Mouse (Mus musculus) embryonic facial prominence, embryonic 13.5 days (tissue): ENCODE results near the gene Ccl22. TPM values are rescaled to one million over a fixed set of nuclear protein-coding genes. Genes with fewer than 3 reads are reported as not detected.

Experiments used
- ATAC-seq: fragments of 200-750 bp; cut with Nextera tagmentation; 2 replicates; pipeline ENCODE4 v1.8.0; 2017; ENCODE audit warnings: low read depth; ENCODE audit not compliant: insufficient number of reproducible peaks, insufficient read depth, low FRiP score, low TSS enrichment
- H3K27ac ChIP-seq: fragments of 300-500 bp; sonication (generic); 2 replicates; pipeline ENCODE4 v1.5.1; 2015; ENCODE audit warnings: moderate library complexity, mild to moderate bottlenecking, inconsistent platforms
- H3K27me3 ChIP-seq: fragments of 300-500 bp; sonication (generic); 2 replicates; pipeline ENCODE4 v1.6.1; 2015; ENCODE audit warnings: mild to moderate bottlenecking, inconsistent platforms
- H3K36me3 ChIP-seq: fragments of 300-500 bp; sonication (generic); 2 replicates; pipeline ENCODE4 v1.6.1; 2015; ENCODE audit warnings: mild to moderate bottlenecking, inconsistent platforms
- H3K4me1 ChIP-seq: fragments of 300-500 bp; sonication (generic); 2 replicates; pipeline ENCODE4 v1.6.1; 2015; ENCODE audit warnings: inconsistent platforms
- H3K4me2 ChIP-seq: fragments of 300-500 bp; sonication (generic); 2 replicates; pipeline ENCODE4 v1.6.1; 2015; ENCODE audit warnings: moderate library complexity, mild to moderate bottlenecking, inconsistent platforms
- H3K4me3 ChIP-seq: fragments of 300-500 bp; sonication (generic); 2 replicates; pipeline ENCODE4 v1.5.1; 2015; ENCODE audit warnings: mild to moderate bottlenecking, inconsistent platforms
- H3K9ac ChIP-seq: fragments of 300-500 bp; sonication (generic); 2 replicates; pipeline ENCODE4 v1.6.1; 2015; ENCODE audit warnings: mild to moderate bottlenecking, inconsistent platforms
- H3K9me3 ChIP-seq: fragments of 300-500 bp; sonication (generic); 2 replicates; pipeline ENCODE4 v1.6.1; 2016; ENCODE audit warnings: inconsistent platforms
- WGBS: fragments of 180-500 bp; shearing (Covaris S2); methylation state at CpG from one replicate; pipeline ENCODE4 v1.1.7; 2015; ENCODE audit warnings: mixed read lengths; 5-methylcytosine and 5-hydroxymethylcytosine counted together
- polyA plus RNA-seq: library from polyadenylated mRNA; unstranded; fragments of >200 nt; fragmentation: Nextera tagmentation; extraction: Ambion mirVana; gene quantifications from 2 replicates; pipeline ENCODE4 v1.2.1, GENCODE M21; 2015

The Ccl22 gene
- polyA plus RNA-seq, 1 experiment from 2014 or later: not detected

GRCm38 (mm10) chr8:94767035-94767434, 21.6 kb downstream of the Ccl22 start:
- H3K4me1 ChIP-seq: peaks cover 12% of the 10 kb centered on the region
- no peak for ATAC-seq
- no peak overlapping the region for H3K4me3 ChIP-seq
- H3K27me3 ChIP-seq: peaks cover 25% of the 10 kb centered on the region
- H3K9ac ChIP-seq: no peak overlapping the region
- no peaks in the 10 kb centered on the region for H3K36me3 ChIP-seq
- WGBS: 69% methylated on average over 9 of the region's 9 CpGs
- no peak overlapping the region for H3K27ac ChIP-seq
- H3K9me3 ChIP-seq: no peaks in the 10 kb centered on the region
- no peak overlapping the region for H3K4me2 ChIP-seq

- H3K36me3 ChIP-seq: no peaks in the 10 kb centered on the region
- peak; percentile 64; the same call in 1 of the 2 replicates for ATAC-seq
- peak overlapping the region; percentile 55 for H3K27ac ChIP-seq
- no peaks in the 10 kb centered on the region for H3K9me3 ChIP-seq
- 47% methylated on average over 6 of the region's 6 CpGs for WGBS
- H3K4me3 ChIP-seq: no peak overlapping the region
- H3K27me3 ChIP-seq: peaks cover 56% of the 10 kb centered on the region
- peaks cover 34% of the 10 kb centered on the region for H3K4me1 ChIP-seq
- peak overlapping the region; percentile 92; the same call in 1 of the 2 replicates for H3K4me2 ChIP-seq
- no peak overlapping the region for H3K9ac ChIP-seq
Measured at GRCm38 (mm10) chr8:94770945-94771344, 25.6 kb downstream of the Ccl22 start.

DNA sequence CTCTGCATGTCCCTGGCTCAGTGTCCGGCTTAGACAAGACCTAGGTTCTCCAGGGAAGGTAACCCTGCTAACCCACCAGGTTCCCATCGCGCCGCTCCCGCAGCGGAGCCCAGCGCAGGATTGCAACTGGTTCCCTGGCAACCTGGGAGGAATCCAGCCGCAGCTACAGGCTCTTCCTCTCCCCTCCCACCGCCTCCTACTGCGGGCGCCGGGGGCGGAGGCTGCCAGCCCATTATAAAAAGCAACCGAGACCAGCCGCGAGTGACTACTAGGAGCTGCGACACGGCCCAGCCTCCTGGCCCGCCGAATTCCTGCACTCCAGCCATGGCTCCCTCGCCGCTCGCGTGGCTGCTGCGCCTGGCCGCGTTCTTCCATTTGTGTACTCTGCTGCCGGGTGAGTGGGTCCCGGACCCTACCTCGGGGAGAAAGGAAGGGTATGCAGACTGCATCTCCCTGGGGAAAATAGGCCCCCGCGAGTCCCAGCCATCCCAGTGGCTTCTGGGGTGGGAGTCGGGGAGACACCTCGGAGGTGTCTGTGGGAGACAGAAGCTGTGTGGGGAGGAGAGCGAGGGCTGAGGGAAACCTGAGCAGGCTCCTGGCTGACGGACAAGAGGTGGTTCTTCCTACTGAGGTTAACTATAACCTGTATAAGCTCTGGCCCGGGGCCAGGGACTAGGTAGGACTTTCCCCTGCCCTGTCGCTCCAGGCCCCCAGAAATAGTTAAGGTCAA, 26.7 kb downstream of the Ccl22 start, which contains the start of gene Cx3cl1:
Cx3cl1 (plus strand) TSS at position 69 of the 730 bp plus-strand sequence.
- under 1% methylated on average over 38 of the region's 38 CpGs for WGBS

GRCm38 (mm10) chr8:94773048-94773447, 27.7 kb downstream of the Ccl22 start:
- Histone ChIP-seq H3K4me3 (peak overlapping the region; percentile 55; the same call in 1 of the 2 replicates), H3K4me2 (peak overlapping the region; percentile 92)
- ATAC-seq: no peak

More for the DNA sequence above, 26.7 kb downstream of the Ccl22 start, which contains the start of gene Cx3cl1:
- peak within 1 kb of the TSS; percentile 92 for H3K4me2 ChIP-seq
- peak within 1 kb of the TSS; percentile 57 for H3K27ac ChIP-seq
- H3K4me3 ChIP-seq: peak within 1 kb of the TSS; percentile 55
- peak; percentile 83; the same call in 1 of the 2 replicates for ATAC-seq
- H3K27me3 ChIP-seq: peaks cover 56% of the 10 kb centered on the region
- H3K9me3 ChIP-seq: no peaks in the 10 kb centered on the region
- peaks cover 34% of the 10 kb centered on the region for H3K4me1 ChIP-seq
- H3K36me3 ChIP-seq: no peaks in the 10 kb centered on the region
- H3K9ac ChIP-seq: peak within 1 kb of the TSS; percentile 80

DNA sequence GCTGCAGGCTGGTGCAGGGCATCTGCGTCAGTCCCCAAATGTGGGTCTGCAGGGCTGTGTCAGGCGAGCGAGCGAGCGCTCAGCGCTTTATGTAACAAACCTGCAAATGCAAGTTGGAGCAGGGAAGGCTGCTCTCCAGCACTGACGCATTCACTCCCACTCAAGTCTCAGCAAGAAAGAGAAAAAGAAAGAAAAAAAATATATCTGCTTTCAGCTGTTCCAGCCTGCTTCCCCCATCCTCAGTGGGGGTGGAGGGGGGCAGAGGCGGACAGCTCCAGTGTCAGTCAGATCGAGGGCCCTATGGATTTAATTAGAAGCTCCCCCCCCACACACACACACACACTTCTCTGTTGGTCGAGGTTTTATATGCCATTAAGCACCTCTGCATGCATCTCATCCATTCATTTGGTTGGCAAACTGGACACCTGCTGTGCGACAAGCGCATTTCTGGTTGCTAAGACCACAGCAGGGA, 28.3 kb downstream of the Ccl22 start:
- WGBS: 15% methylated on average over 12 of the region's 12 CpGs
- ATAC-seq: no peak
- no peak overlapping the region for H3K9ac ChIP-seq
- H3K4me3 ChIP-seq: no peak overlapping the region
- no peaks in the 10 kb centered on the region for H3K9me3 ChIP-seq
- no peaks in the 10 kb centered on the region for H3K36me3 ChIP-seq
- H3K4me1 ChIP-seq: peaks cover 43% of the 10 kb centered on the region
- 0 out of 2 replicates have a peak overlapping the region, but pooled peaks have one; percentile 7 for H3K27ac ChIP-seq
- H3K27me3 ChIP-seq: peaks cover 56% of the 10 kb centered on the region
- peak overlapping the region; percentile 92 for H3K4me2 ChIP-seq

More at GRCm38 (mm10) chr8:94773048-94773447, 27.7 kb downstream of the Ccl22 start:
- Histone ChIP-seq H3K9ac (no peak overlapping the region), H3K9me3 (no peaks in the 10 kb centered on the region), H3K36me3 (no peaks in the 10 kb centered on the region), H3K27ac (no peak overlapping the region), H3K4me1 (peaks cover 36% of the 10 kb centered on the region), H3K27me3 (peaks cover 56% of the 10 kb centered on the region)
- 44% methylated on average over 6 of the region's 6 CpGs for WGBS

GRCm38 (mm10) chr8:94774601-94775000, 29.2 kb downstream of the Ccl22 start:
- no peaks in the 10 kb centered on the region for H3K9me3 ChIP-seq
- no peak overlapping the region for H3K9ac ChIP-seq
- WGBS: 73% methylated on average over 1 of the region's 1 CpGs
- ATAC-seq: no peak
- peaks cover 50% of the 10 kb centered on the region for H3K4me1 ChIP-seq
- no peak overlapping the region for H3K4me3 ChIP-seq
- H3K4me2 ChIP-seq: no peak overlapping the region
- H3K27me3 ChIP-seq: peaks cover 55% of the 10 kb centered on the region
- H3K27ac ChIP-seq: no peak overlapping the region
- H3K36me3 ChIP-seq: no peaks in the 10 kb centered on the region

DNA sequence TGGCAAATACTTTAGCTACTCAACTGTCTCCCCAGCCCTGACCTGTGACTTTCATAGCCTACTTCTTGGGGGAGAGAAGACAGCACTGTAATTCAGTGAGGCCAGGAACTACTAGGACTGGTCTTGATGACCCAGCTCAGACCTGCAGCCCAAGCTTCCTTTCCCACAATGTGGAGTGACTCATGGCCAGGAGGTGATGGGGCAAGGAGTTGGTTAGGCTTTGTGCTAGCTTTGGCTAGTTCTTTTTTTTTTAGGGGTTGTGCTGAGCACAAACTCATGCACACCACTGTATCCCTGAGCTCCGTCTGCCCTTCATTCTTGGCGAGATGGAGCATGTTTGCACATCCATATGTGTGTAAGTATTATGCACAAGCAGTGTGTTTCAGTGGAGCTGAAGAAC, 31.0 kb downstream of the Ccl22 start:
- Histone ChIP-seq H3K27me3 (peaks cover 37% of the 10 kb centered on the region), H3K36me3 (no peaks in the 10 kb centered on the region), H3K9me3 (no peaks in the 10 kb centered on the region), H3K27ac (no peak overlapping the region), H3K9ac (no peak overlapping the region), H3K4me1 (peaks cover 44% of the 10 kb centered on the region), H3K4me3 (no peak overlapping the region), H3K4me2 (no peak overlapping the region)
- 66% methylated on average over 2 of the region's 2 CpGs for whole genome bisulfite sequencing
- no peak for ATAC-seq

- Histone ChIP-seq H3K4me2 (no peak overlapping the region), H3K9me3 (no peaks in the 10 kb centered on the region), H3K27me3 (peaks cover 21% of the 10 kb centered on the region), H3K36me3 (no peaks in the 10 kb centered on the region), H3K27ac (peak overlapping the region; percentile 33; the same call in 1 of the 2 replicates), H3K4me3 (no peak overlapping the region), H3K4me1 (peaks cover 37% of the 10 kb centered on the region), H3K9ac (0 out of 2 replicates have a peak overlapping the region, but pooled peaks have one; percentile 27)
- WGBS: 58% methylated on average over 10 of the region's 10 CpGs
- ATAC-seq: no peak
Measured at GRCm38 (mm10) chr8:94778036-94778435, 32.6 kb downstream of the Ccl22 start.

DNA sequence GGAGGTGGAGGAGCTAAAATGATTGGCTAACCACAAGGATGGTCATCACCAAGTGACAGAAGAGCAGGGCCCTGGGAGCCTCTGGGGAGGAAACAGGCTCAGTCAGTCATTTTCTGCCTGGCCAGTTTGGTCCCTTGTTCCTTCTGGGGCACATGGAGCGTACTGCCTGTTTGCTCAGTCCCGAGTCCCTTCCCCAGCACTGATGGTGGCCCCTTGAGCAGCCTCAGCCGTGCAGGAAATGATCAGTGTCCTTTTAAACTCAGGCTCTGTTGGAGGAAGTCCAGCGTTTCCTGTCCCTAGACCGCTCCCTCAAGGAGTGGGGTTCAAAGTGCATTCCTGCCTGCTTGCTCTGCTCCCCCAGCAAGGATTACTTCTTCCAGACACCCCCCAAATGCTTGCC, 33.1 kb downstream of the Ccl22 start:
- Histone ChIP-seq H3K27ac (peak overlapping the region; percentile 33; the same call in 1 of the 2 replicates), H3K36me3 (no peaks in the 10 kb centered on the region), H3K4me3 (no peak overlapping the region), H3K4me2 (no peak overlapping the region), H3K9me3 (no peaks in the 10 kb centered on the region), H3K27me3 (peaks cover 17% of the 10 kb centered on the region), H3K9ac (peak overlapping the region; percentile 27; the same call in 1 of the 2 replicates), H3K4me1 (peaks cover 32% of the 10 kb centered on the region)
- ATAC-seq: no peak; the same call in 1 of the 2 replicates
- WGBS: 36% methylated on average over 5 of the region's 5 CpGs

GRCm38 (mm10) chr8:94778895-94779533, 33.6 kb downstream of the Ccl22 start:
- peak overlapping the region; percentile 27; the same call in 1 of the 2 replicates for H3K9ac ChIP-seq
- no peak for ATAC-seq
- H3K27me3 ChIP-seq: peaks cover 11% of the 10 kb centered on the region
- no peaks in the 10 kb centered on the region for H3K9me3 ChIP-seq
- 59% methylated on average over 10 of the region's 10 CpGs for WGBS
- no peaks in the 10 kb centered on the region for H3K36me3 ChIP-seq
- H3K4me3 ChIP-seq: no peak overlapping the region
- no peak overlapping the region for H3K27ac ChIP-seq
- peaks cover 28% of the 10 kb centered on the region for H3K4me1 ChIP-seq
- H3K4me2 ChIP-seq: no peak overlapping the region

DNA sequence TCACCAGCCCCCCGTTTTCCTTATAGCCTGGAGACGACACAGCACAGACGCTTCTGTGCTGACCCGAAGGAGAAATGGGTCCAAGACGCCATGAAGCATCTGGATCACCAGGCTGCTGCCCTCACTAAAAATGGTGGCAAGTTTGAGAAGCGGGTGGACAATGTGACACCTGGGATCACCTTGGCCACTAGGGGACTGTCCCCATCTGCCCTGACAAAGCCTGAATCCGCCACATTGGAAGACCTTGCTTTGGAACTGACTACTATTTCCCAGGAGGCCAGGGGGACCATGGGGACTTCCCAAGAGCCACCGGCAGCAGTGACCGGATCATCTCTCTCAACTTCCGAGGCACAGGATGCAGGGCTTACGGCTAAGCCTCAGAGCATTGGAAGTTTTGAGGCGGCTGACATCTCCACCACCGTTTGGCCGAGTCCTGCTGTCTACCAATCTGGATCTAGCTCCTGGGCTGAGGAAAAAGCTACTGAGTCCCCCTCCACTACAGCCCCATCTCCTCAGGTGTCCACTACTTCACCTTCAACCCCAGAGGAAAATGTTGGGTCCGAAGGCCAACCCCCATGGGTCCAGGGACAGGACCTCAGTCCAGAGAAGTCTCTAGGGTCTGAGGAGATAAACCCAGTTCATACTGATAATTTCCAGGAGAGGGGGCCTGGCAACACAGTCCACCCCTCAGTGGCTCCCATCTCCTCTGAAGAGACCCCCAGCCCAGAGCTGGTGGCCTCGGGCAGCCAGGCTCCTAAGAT, 34.3 kb downstream of the Ccl22 start:
- 90% methylated on average over 16 of the region's 16 CpGs for WGBS
- no peak overlapping the region for H3K4me2 ChIP-seq
- peaks cover 30% of the 10 kb centered on the region for H3K4me1 ChIP-seq
- no peaks in the 10 kb centered on the region for H3K36me3 ChIP-seq
- no peak for ATAC-seq
- no peak overlapping the region for H3K27ac ChIP-seq
- H3K4me3 ChIP-seq: no peak overlapping the region
- no peaks in the 10 kb centered on the region for H3K9me3 ChIP-seq
- H3K27me3 ChIP-seq: peaks cover 5% of the 10 kb centered on the region; the same call in 1 of the 2 replicates
- H3K9ac ChIP-seq: no peak overlapping the region
